Mouse (Mus musculus) hindbrain, postnatal 0 days (tissue): ENCODE data around the gene Rem1. TPM values are rescaled to one million over a fixed set of nuclear protein-coding genes. Genes with fewer than 3 reads are reported as not detected.

Source experiments
- ATAC-seq: fragments of 200-750 bp; cut with Nextera tagmentation; 2 replicates; pipeline ENCODE4 v1.8.0; 2017; ENCODE audit warnings: mild to moderate bottlenecking, moderate TSS enrichment, moderate library complexity
- DNase-seq: peaks from one replicate; pipeline ENCODE4 v3.0.0-alpha.2; 2015; ENCODE audit warnings: low spot score
- H3K27ac ChIP-seq: fragments of 300-500 bp; sonication (generic); 2 replicates; pipeline ENCODE4 v1.5.1; 2014; ENCODE audit warnings: mild to moderate bottlenecking
- H3K27me3 ChIP-seq: fragments of 300-500 bp; sonication (generic); 2 replicates; pipeline ENCODE4 v1.6.1; 2014; ENCODE audit warnings: low read length, mixed read lengths; ENCODE audit not compliant: insufficient read depth
- H3K36me3 ChIP-seq: fragments of 300-500 bp; sonication (generic); 2 replicates; pipeline ENCODE4 v1.6.1; 2014; ENCODE audit warnings: low read length, mixed read lengths; ENCODE audit not compliant: insufficient read depth
- H3K4me1 ChIP-seq: fragments of 300-500 bp; sonication (generic); 2 replicates; pipeline ENCODE4 v1.6.1; 2014; ENCODE audit warnings: antibody characterized with exemption, low read length, mixed read lengths; ENCODE audit not compliant: insufficient read depth
- H3K4me2 ChIP-seq: fragments of 300-500 bp; sonication (generic); 2 replicates; pipeline ENCODE4 v1.6.1; 2014; ENCODE audit warnings: low read depth, mild to moderate bottlenecking, low read length, moderate library complexity, mixed read lengths
- H3K4me3 ChIP-seq: fragments of 300-500 bp; sonication (generic); 2 replicates; pipeline ENCODE4 v1.5.1; 2014; ENCODE audit warnings: low read length
- H3K9ac ChIP-seq: fragments of 300-500 bp; sonication (generic); replicated peaks from 2 replicates; pipeline ENCODE4 v1.6.1; 2014; ENCODE audit warnings: mild to moderate bottlenecking, low read length, moderate library complexity, mixed read lengths
- H3K9me3 ChIP-seq: fragments of 300-500 bp; sonication (generic); 2 replicates; pipeline ENCODE4 v1.6.1; 2016; ENCODE audit warnings: low read length, mixed read lengths
- CTCF ChIP-seq: IDR thresholded peaks from 2 replicates; pipeline ENCODE4 v1.5.1; 2016; ENCODE audit warnings: antibody characterized with exemption, control low read depth, low read depth
- WGBS: fragments of 180-500 bp; shearing (Covaris S2); extraction: QIAGEN DNeasy Blood & Tissue Kit; methylation state at CpG from one replicate; pipeline ENCODE4 v1.1.7; 2014; 5-methylcytosine and 5-hydroxymethylcytosine counted together
- polyA plus RNA-seq: library from polyadenylated mRNA; unstranded; fragments of >200 nt; fragmentation: Nextera tagmentation; extraction: Ambion mirVana; gene quantifications from 2 replicates; pipeline ENCODE4 v1.2.1, GENCODE M21; 2015
- total RNA-seq: library from RNA; depleted of rRNA; stranded (reverse); fragments of >200 nt; gene quantifications from 2 replicates; pipeline ENCODE4 v1.2.3, GENCODE M21; 2014

Rem1 gene
- total and polyA plus RNA-seq, 2 experiments from 2014 or later: 0.65 to 1.0 TPM

DNA sequence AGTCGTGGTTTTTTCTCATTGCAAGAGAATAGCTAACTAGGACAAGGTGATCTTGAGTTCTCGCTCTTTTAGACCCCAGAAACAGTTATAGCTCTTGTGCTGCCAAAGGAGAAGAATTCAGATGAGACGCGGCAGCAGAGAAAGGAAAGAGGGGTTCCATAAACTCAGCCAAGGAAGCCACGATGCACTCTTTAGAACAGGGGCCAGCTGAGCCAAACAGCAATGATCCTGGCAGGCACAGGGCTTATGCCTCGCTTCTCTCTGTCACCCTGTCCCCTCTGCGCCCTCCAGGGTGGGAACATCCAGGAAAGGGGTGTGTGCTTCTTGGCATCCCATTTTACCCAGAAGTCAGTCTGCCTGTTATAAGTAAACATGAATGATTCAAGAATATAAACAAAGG is 27.5 kb upstream of the Rem1 start, which contains the start of gene Defb45:
Defb45 (minus strand) TSS at position 101 of the 400 bp plus-strand sequence.
- Histone ChIP-seq H3K4me3 (no peak within 1 kb of the TSS), H3K9me3 (no peaks in the 10 kb centered on the region), H3K4me2 (no peak within 1 kb of the TSS), H3K9ac (no peak within 1 kb of the TSS), H3K27ac (no peak within 1 kb of the TSS), H3K27me3 (no peaks in the 10 kb centered on the region), H3K4me1 (no peaks in the 10 kb centered on the region), H3K36me3 (no peaks in the 10 kb centered on the region)
- WGBS: 58% methylated on average over 7 of the region's 7 CpGs
- DNase-seq: no peak
- ATAC-seq: no peak
- TF ChIP-seq CTCF: no peak

DNA sequence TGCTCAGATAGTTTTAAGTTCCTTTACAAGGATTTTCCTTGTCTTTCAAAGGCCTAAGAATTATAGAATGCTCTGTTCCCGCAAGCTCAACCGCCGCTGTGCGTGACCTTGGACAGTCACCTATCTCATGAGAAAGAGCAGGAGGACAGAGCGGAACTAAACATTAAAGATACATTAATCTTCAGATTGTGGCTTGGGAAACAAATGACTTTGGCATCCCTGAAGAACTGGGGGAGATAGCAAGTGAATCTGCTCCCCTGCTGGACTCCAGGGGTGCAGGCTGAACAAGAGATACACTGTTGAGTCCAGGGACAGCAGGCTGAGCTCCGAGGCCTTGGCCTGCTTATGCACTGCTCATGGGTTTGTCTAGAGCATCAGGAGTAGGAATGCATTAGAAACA is 26.7 kb upstream of the Rem1 start:
- no peak for DNase-seq
- Histone ChIP-seq H3K27ac (no peak overlapping the region), H3K4me1 (no peaks in the 10 kb centered on the region), H3K4me3 (no peak overlapping the region), H3K4me2 (no peak overlapping the region), H3K36me3 (no peaks in the 10 kb centered on the region), H3K9me3 (no peaks in the 10 kb centered on the region), H3K9ac (no peak overlapping the region), H3K27me3 (no peaks in the 10 kb centered on the region)
- ATAC-seq: no peak
- TF ChIP-seq CTCF: no peak
- 84% methylated on average over 6 of the region's 6 CpGs for WGBS

DNA sequence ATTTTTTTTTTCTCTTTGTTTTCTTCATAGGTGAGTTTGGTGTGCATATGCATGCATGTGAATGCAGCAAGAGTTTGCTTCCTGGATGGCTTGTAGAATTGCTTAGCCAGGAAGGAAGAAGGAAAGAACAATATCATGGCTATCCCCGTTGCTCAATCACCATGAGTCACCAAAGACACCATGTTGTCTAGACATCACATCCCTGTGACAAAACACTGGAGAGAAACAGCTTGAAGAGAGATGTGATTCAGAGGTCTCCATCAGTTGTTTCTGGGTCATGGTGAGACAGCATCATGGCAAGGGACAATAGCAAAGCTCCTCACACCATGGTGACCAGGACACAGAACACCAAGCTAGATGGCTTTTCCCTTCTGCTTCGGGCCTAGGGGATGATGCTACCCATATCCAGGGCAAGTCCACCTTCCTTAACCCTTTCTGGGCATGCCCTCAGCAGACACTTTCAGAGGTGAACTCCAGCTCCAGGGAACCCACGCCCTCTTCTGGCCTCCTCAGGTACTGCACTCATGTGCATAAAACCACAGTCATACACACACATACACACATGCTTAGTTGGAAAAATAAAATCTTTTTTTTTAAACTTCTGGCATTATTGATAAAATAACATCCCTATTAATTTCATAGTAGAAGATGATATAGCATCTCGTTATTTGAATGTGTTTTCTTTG is 25.3 kb upstream of the Rem1 start:
- peak; percentile 45 for TF ChIP-seq CTCF
- DNase-seq: no peak
- no peak for ATAC-seq
- WGBS: 80% methylated on average over 4 of the region's 4 CpGs
- no peak overlapping the region for H3K4me3 ChIP-seq
- no peaks in the 10 kb centered on the region for H3K27me3 ChIP-seq
- H3K9ac ChIP-seq: no peak overlapping the region
- H3K4me2 ChIP-seq: no peak overlapping the region
- no peaks in the 10 kb centered on the region for H3K9me3 ChIP-seq
- no peaks in the 10 kb centered on the region for H3K36me3 ChIP-seq
- H3K27ac ChIP-seq: no peak overlapping the region
- no peaks in the 10 kb centered on the region for H3K4me1 ChIP-seq

DNA sequence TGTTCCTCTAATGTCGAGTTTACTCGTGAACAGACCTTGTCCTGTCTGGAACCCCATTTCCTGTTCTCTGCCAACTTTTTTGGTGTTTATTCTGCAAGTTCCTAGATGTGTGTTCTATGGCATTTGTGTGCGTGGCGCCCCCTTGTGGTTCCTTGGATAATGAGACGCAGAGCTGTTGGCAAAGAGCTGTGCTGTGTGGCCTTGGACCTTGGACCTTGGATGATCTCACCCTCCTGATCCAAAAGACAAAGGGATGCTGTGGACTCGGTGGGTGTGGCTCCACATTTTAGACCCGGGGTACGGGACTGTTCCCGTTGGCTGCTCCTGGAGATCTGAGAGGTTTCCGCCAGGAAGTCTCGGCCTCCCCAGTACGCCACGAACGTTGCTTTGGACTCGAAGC is 22.7 kb upstream of the Rem1 start, which contains the start of gene Defb36:
Defb36 (plus strand) TSS at position 271 of the 400 bp plus-strand sequence.
- Histone ChIP-seq H3K4me3 (no peak within 1 kb of the TSS), H3K4me2 (no peak within 1 kb of the TSS), H3K9ac (no peak within 1 kb of the TSS), H3K27me3 (no peaks in the 10 kb centered on the region), H3K36me3 (no peaks in the 10 kb centered on the region), H3K4me1 (no peaks in the 10 kb centered on the region), H3K9me3 (no peaks in the 10 kb centered on the region), H3K27ac (no peak within 1 kb of the TSS)
- no peak for ATAC-seq
- 78% methylated on average over 15 of the region's 15 CpGs for WGBS
- DNase-seq: peak; percentile 22
- TF ChIP-seq CTCF: peak; percentile 44

DNA sequence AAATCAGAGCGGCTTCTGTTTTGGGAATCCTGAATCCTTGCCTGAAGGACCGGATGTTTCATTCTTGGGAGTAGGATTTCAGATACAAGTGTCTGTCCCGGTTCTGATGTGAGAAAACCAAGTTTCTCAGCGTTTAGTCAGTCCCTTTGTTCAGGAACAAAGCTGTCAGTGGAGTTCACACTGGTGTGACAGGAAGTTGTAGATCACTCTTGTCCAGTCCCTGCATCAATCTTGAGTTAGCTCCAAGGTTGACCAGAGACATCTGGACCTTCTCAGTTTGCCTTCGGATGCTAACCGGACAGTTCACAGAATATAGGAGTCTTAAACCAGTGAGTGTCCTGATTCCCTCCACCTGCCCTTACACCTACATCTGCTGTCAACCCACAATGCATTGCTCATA is 19.0 kb upstream of the Rem1 start:
- H3K9ac ChIP-seq: no peak overlapping the region
- H3K36me3 ChIP-seq: no peaks in the 10 kb centered on the region
- H3K27me3 ChIP-seq: no peaks in the 10 kb centered on the region
- no peaks in the 10 kb centered on the region for H3K9me3 ChIP-seq
- TF ChIP-seq CTCF: no peak
- WGBS: 77% methylated on average over 6 of the region's 6 CpGs
- no peak overlapping the region for H3K4me2 ChIP-seq
- no peak overlapping the region for H3K27ac ChIP-seq
- no peak overlapping the region for H3K4me3 ChIP-seq
- ATAC-seq: no peak
- no peaks in the 10 kb centered on the region for H3K4me1 ChIP-seq
- no peak for DNase-seq

DNA sequence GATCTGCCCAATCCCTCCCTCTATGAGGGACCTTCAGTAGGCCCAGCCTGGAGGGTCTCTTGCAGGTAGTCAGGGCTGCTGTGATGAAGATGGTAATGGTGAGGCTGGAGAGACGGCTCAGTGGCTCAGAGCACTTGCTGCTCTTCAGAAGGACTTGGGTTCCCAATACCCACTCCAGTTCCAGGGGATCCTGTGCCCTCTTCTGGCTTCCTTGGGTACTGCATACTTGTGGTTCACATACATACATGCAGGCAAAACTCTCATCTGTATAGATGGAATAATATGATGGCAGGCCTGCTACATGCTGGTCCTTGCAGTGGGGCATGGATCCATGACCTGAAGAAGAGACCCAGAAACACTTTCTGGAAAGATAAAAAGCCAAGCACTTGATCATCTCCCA is 18.0 kb upstream of the Rem1 start:
- no peaks in the 10 kb centered on the region for H3K4me1 ChIP-seq
- no peak overlapping the region for H3K27ac ChIP-seq
- no peak for ATAC-seq
- H3K4me3 ChIP-seq: no peak overlapping the region
- H3K27me3 ChIP-seq: no peaks in the 10 kb centered on the region
- peak; percentile 19; the same call in 1 of the 2 replicates for TF ChIP-seq CTCF
- no peaks in the 10 kb centered on the region for H3K9me3 ChIP-seq
- no peak overlapping the region for H3K9ac ChIP-seq
- no peaks in the 10 kb centered on the region for H3K36me3 ChIP-seq
- WGBS: 92% methylated on average over 1 of the region's 1 CpGs
- no peak overlapping the region for H3K4me2 ChIP-seq
- no peak for DNase-seq

DNA sequence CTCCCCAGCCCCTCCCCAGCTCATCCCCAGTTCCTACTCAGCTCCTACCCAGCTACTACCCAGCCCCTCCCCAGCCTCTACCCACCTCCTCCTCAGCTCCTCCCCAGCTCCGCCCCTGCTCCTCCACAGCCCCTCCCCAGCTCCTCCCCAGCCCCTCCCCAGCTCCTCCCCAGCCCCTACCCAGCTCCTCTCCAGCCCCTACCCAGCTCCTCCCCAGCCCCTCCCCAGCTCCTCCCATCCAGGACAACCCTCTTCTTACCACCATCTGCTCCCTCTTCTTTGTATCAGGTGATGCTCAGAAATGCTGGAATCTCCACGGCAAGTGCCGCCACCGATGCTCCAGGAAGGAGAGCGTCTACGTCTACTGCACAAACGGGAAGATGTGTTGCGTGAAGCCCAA is 14.6 kb upstream of the Rem1 start:
- Histone ChIP-seq H3K36me3 (no peaks in the 10 kb centered on the region), H3K4me3 (no peak overlapping the region), H3K9me3 (no peaks in the 10 kb centered on the region), H3K4me1 (no peaks in the 10 kb centered on the region), H3K27ac (no peak overlapping the region), H3K4me2 (no peak overlapping the region), H3K9ac (no peak overlapping the region), H3K27me3 (no peaks in the 10 kb centered on the region)
- WGBS: 48% methylated on average over 7 of the region's 8 CpGs
- TF ChIP-seq CTCF: no peak
- ATAC-seq (no peak), DNase-seq (no peak)
